Mouse (Mus musculus) forebrain, embryonic 16.5 days (tissue): ENCODE results near the gene Poc1b. TPM values are rescaled to one million over a fixed set of nuclear protein-coding genes. Genes with fewer than 3 reads are reported as not detected.

Experiments
- ATAC-seq: fragments of 200-750 bp; cut with Nextera tagmentation; 2 replicates; pipeline ENCODE4 v1.8.0; 2017; ENCODE audit warnings: mild to moderate bottlenecking, moderate library complexity
- H3K27ac ChIP-seq: fragments of 300-500 bp; sonication (generic); 2 replicates; pipeline ENCODE4 v1.5.1; 2014; ENCODE audit warnings: low read length, control low read depth
- H3K27me3 ChIP-seq: fragments of 300-500 bp; sonication (generic); replicated peaks from 2 replicates; pipeline ENCODE4 v1.6.1; 2014; ENCODE audit warnings: low read length; ENCODE audit not compliant: control insufficient read depth, insufficient read depth
- H3K36me3 ChIP-seq: fragments of 300-500 bp; sonication (generic); 2 replicates; pipeline ENCODE4 v1.6.1; 2014; ENCODE audit not compliant: control insufficient read depth, insufficient read depth
- H3K4me1 ChIP-seq: fragments of 300-500 bp; sonication (generic); replicated peaks from 2 replicates; pipeline ENCODE4 v1.6.1; 2014; ENCODE audit warnings: low read length; ENCODE audit not compliant: control insufficient read depth, insufficient read depth
- H3K4me2 ChIP-seq: fragments of 300-500 bp; sonication (generic); 2 replicates; pipeline ENCODE4 v1.6.1; 2014; ENCODE audit warnings: mild to moderate bottlenecking, low read length, control low read depth
- H3K4me3 ChIP-seq: fragments of 300-500 bp; sonication (generic); replicated peaks from 2 replicates; pipeline ENCODE4 v1.5.1; 2014; ENCODE audit warnings: mild to moderate bottlenecking, low read length, control low read depth
- H3K9ac ChIP-seq: fragments of 300-500 bp; sonication (generic); replicated peaks from 2 replicates; pipeline ENCODE4 v1.6.1; 2014; ENCODE audit warnings: low read depth, low read length, control low read depth
- H3K9me3 ChIP-seq: fragments of 300-500 bp; sonication (generic); 2 replicates; pipeline ENCODE4 v1.6.1; 2016; ENCODE audit warnings: low read length; ENCODE audit not compliant: control insufficient read depth
- WGBS: fragments of 180-500 bp; shearing (Covaris S2); extraction: QIAGEN DNeasy Blood & Tissue Kit; methylation state at CpG from one replicate; pipeline ENCODE4 v1.1.7; 2014; 5-methylcytosine and 5-hydroxymethylcytosine counted together
- polyA plus RNA-seq: library from polyadenylated mRNA; unstranded; fragments of >200 nt; fragmentation: Nextera tagmentation; extraction: Ambion mirVana; gene quantifications from 2 replicates; pipeline ENCODE4 v1.2.1, GENCODE M21; 2015

Poc1b gene
- 14.1 and 18.6 TPM in 2 replicates for polyA plus RNA-seq

DNA sequence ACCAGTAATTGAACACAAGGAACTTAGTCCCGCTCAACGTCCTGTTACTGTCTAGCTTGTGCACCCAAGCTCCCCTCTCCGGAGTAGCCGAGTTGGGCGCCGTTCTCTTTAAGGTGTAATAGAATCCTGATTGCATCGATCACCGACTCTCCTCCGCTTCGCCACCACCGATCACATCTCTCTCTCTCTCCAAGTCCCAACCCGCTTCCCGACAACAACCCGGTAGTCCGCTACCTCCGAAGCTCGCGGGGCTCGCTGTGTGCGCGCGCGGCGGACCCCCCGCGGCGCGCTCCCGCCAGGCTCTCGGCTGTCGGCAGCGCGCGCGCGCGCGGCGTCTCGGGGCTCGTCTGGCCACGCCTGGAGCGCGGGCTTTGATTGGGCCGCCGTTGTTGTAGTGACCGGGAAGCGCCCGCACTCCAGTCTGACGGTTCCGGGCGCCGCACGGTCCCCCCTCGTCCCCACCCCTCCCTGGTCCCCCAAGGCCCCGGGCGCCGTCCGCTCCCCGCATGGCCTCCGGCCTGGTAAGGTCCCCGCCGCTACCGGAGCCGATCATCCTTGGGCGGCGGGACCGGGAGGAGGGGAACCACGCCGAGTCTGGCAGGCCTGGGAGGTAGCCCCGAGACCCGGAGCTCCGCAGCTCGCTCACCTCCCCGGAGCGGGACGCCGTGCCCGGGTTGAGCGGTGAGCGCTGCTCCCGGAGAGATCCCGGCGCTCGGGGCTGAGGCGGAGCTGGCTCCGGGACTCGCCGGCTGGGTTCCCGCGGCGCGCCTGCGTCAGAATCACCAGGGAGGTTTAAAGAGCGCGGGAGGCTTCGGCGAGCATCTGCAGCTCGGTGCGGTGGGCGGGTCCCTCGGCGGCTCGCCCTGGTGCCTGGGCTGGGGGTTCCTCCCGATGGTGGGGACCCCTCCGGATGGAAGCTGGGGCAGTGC lies at the start of gene Poc1b:
TSS of gene Poc1b (plus strand) at position 334 of the 929 bp plus-strand sequence.
- WGBS = under 1% methylated on average over 106 of the region's 106 CpGs
- Histone ChIP-seq H3K4me3 (peak within 1 kb of the TSS; percentile 96), H3K27me3 (no peaks in the 10 kb centered on the region), H3K4me1 (peaks cover 34% of the 10 kb centered on the region), H3K36me3 (peaks cover 11% of the 10 kb centered on the region; the same call in 1 of the 2 replicates), H3K27ac (peak within 1 kb of the TSS; percentile 96), H3K9me3 (no peaks in the 10 kb centered on the region), H3K4me2 (peak within 1 kb of the TSS; percentile 83), H3K9ac (peak within 1 kb of the TSS; percentile 98)
- peak; percentile 97 for ATAC-seq

- no peak for ATAC-seq
- 85% methylated on average over 7 of the region's 7 CpGs for WGBS
Observed at GRCm38 (mm10) chr10:99060588-99060987, 46.2 kb upstream of the Poc1b start.

DNA sequence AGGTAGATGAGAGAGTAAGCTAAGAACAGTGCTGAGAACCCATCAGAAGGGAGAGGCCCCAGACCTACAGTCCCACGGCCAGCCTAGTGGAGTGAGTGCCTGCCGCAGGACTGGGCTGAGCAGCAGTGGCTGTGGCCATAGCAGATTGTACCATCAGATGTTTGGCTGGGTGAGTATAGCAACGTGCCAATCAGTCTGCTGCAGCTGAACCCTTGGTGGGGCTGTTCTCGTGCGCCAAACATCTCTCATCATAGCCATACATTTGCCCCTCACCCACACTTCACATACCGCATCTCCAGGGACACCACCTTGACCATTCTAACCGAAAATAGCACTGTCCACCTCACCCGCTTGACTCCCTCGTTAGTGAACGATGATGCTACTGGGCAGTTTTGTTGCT lies 45.4 kb upstream of the Poc1b start:
- Histone ChIP-seq H3K4me2 (no peak overlapping the region), H3K36me3 (no peaks in the 10 kb centered on the region), H3K9ac (no peak overlapping the region), H3K9me3 (no peaks in the 10 kb centered on the region), H3K4me1 (no peaks in the 10 kb centered on the region), H3K27me3 (no peaks in the 10 kb centered on the region), H3K4me3 (no peak overlapping the region), H3K27ac (no peak overlapping the region)
- ATAC-seq = no peak
- WGBS = 85% methylated on average over 10 of the region's 10 CpGs

More at GRCm38 (mm10) chr10:99060588-99060987, 46.2 kb upstream of the Poc1b start:
- Histone ChIP-seq H3K4me3 (no peak overlapping the region), H3K4me2 (no peak overlapping the region), H3K27ac (no peak overlapping the region), H3K4me1 (no peaks in the 10 kb centered on the region), H3K9me3 (no peaks in the 10 kb centered on the region), H3K36me3 (no peaks in the 10 kb centered on the region), H3K27me3 (no peaks in the 10 kb centered on the region), H3K9ac (no peak overlapping the region)

DNA sequence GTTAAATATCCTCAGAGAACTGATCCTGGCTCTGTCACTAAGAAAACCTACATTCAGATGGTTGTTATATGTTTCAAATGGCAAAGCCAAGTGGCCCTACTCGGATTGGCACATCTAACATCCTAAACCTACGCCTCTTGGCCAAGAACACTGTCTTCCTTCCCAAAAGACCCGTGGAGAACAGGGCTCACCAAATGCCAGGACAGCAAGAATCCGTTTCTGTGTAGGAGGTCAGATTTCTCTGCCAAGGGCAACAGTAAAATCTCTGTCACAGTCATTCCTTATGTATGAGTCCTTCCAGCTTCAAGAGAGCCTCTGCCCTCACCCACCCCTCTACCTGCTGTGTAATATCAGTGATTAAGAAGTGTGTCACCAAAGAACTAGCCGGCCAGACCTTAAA lies 44.3 kb upstream of the Poc1b start:
- Histone ChIP-seq H3K27ac (no peak overlapping the region), H3K4me1 (no peaks in the 10 kb centered on the region), H3K9me3 (no peaks in the 10 kb centered on the region), H3K27me3 (no peaks in the 10 kb centered on the region), H3K4me3 (no peak overlapping the region), H3K4me2 (no peak overlapping the region), H3K36me3 (no peaks in the 10 kb centered on the region), H3K9ac (no peak overlapping the region)
- ATAC-seq = no peak
- WGBS = 87% methylated on average over 5 of the region's 5 CpGs

DNA sequence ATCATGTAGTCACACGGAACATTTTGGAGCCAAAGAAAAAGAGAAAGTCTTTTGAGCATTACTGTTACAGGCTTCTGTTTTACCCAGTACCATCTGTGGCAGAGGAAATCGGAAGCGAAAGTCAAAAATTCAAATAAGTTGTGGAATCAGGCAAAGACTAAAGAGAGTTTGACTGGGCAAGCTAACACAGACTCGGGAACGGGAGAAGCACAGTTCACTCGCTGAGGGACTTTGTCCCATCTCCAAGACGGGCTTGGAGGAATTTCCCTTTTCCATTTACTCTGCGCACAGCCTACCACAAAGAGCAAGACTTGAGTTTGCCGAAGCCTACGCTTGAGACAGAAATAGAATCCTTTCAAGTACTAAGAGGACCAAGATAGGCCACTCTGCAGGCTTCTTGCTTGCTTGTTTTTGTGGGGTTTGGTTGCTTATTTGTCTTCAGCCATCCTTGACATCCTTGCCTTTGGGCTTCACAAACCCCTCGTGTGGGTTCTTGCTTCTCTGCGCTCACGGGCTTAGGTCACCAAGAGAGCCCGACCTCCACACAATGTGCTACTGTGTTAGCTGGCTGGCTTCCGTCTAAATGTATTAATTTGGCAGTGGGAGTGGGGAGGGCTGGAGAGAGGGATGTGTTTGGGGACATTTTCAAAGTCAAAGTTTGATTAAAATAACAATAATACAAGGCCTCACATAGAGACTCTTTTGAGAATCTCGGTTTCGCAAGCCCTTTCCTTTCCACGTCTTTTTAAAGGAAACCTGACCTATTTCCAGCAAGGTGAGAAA lies 30.5 kb upstream of the Poc1b start:
- Histone ChIP-seq H3K27ac (no peak overlapping the region), H3K27me3 (no peaks in the 10 kb centered on the region), H3K4me3 (no peak overlapping the region), H3K36me3 (no peaks in the 10 kb centered on the region), H3K4me1 (no peaks in the 10 kb centered on the region), H3K9ac (no peak overlapping the region), H3K4me2 (no peak overlapping the region), H3K9me3 (no peaks in the 10 kb centered on the region)
- 82% methylated on average over 18 of the region's 18 CpGs for WGBS
- no peak for ATAC-seq

GRCm38 (mm10) chr10:99078621-99079020 lies 28.2 kb upstream of the Poc1b start:
- Histone ChIP-seq H3K27ac (no peak overlapping the region), H3K9ac (no peak overlapping the region), H3K4me2 (no peak overlapping the region), H3K4me3 (no peak overlapping the region), H3K4me1 (no peaks in the 10 kb centered on the region), H3K27me3 (no peaks in the 10 kb centered on the region), H3K9me3 (no peaks in the 10 kb centered on the region), H3K36me3 (no peaks in the 10 kb centered on the region)
- 95% methylated on average over 2 of the region's 2 CpGs for WGBS
- no peak for ATAC-seq

- H3K9ac ChIP-seq = no peak overlapping the region
- no peak for ATAC-seq
- H3K36me3 ChIP-seq = no peaks in the 10 kb centered on the region
- no peak overlapping the region for H3K4me2 ChIP-seq
- no peaks in the 10 kb centered on the region for H3K4me1 ChIP-seq
- 88% methylated on average over 10 of the region's 10 CpGs for WGBS
- H3K9me3 ChIP-seq = no peaks in the 10 kb centered on the region
- H3K27me3 ChIP-seq = no peaks in the 10 kb centered on the region
- H3K4me3 ChIP-seq = no peak overlapping the region
- no peak overlapping the region for H3K27ac ChIP-seq
Observed at GRCm38 (mm10) chr10:99081569-99081990, 25.3 kb upstream of the Poc1b start.

DNA sequence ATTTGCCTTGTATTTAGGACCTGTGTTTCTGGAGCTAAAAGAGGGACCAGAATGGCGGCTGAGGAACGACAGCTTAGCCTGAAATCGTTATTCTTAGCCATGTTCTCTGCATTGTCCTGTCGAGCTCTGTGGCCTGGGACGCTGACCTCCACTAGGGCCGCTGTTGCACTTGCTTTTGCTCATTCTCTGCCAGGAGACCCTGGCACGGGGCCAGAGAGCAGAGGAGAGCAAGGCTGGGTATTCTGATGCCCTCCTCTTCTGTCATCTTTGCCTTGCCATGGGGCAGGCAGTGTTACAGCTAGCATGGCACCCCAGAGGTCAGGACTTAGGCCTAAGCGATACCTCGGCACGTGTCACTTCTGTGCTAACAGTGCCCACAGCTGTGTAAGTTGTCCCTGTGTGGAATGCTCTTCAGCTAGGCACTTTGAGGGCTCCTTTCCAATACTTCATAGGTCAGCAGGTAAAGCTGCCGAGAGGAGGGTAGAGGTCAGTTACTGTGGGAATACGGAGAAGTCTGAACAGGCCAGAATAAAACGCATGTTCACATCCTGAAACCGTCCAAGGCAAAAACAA lies 23.3 kb upstream of the Poc1b start:
- H3K4me3 ChIP-seq = no peak overlapping the region
- WGBS = 82% methylated on average over 14 of the region's 14 CpGs
- ATAC-seq = no peak
- H3K9me3 ChIP-seq = no peaks in the 10 kb centered on the region
- H3K27me3 ChIP-seq = no peaks in the 10 kb centered on the region
- H3K4me1 ChIP-seq = no peaks in the 10 kb centered on the region
- no peak overlapping the region for H3K4me2 ChIP-seq
- H3K36me3 ChIP-seq = no peaks in the 10 kb centered on the region
- no peak overlapping the region for H3K9ac ChIP-seq
- no peak overlapping the region for H3K27ac ChIP-seq
